Mouse (Mus musculus) liver, embryonic 16.5 days (tissue): ENCODE measurements around the gene Mfn1. TPM values are rescaled to one million over a fixed set of nuclear protein-coding genes. Genes with fewer than 3 reads are reported as not detected.

Experiments used
- polyA plus RNA-seq: library from polyadenylated mRNA; unstranded; fragments of >200 nt; fragmentation: Nextera tagmentation; extraction: Ambion mirVana; gene quantifications from 2 replicates; pipeline ENCODE4 v1.2.1, GENCODE M21; 2015

Gene Mfn1
- polyA plus RNA-seq, 1 experiment from 2014 or later: 17.0 TPM

Other genes with a start within 250 kb of the Mfn1 start
- gene Zmat3, start 163.5 kb upstream of the Mfn1 start, polyA plus RNA-seq: 0.48 and 0.78 TPM in 2 replicates
- gene Pik3ca, start 131.8 kb upstream of the Mfn1 start, polyA plus RNA-seq: 1.8 and 2.9 TPM in 2 replicates
- gene Kcnmb3, start 37.2 kb upstream of the Mfn1 start, polyA plus RNA-seq: not detected in 2 replicates
- 15.0 and 16.2 TPM in 2 replicates for gene Zfp639, start 19.2 kb upstream of the Mfn1 start, polyA plus RNA-seq
- gene Gnb4, start 87.1 kb downstream of the Mfn1 start, polyA plus RNA-seq: 6.0 and 8.4 TPM in 2 replicates
- 68.0 and 71.3 TPM in 2 replicates for gene Actl6a, start 176.8 kb downstream of the Mfn1 start, polyA plus RNA-seq
- 124 and 128 TPM in 2 replicates for gene Ndufb5, start 207.5 kb downstream of the Mfn1 start, polyA plus RNA-seq
- 12.7 and 13.6 TPM in 2 replicates for gene Mrpl47, start 208.1 kb downstream of the Mfn1 start, polyA plus RNA-seq